Mouse (Mus musculus) cerebellum, adult 2 months (tissue): ENCODE results near the gene Nr2c1.

Experiments used
- CTCF ChIP-seq: fragments of 200-500 bp; IDR thresholded peaks from 2 replicates; pipeline ENCODE4 v1.5.1; 2011; ENCODE audit warnings: low read depth, mild to moderate bottlenecking, control low read depth, low read length, moderate library complexity, borderline replicate concordance; ENCODE audit not compliant: insufficient read depth
- POLR2A ChIP-seq: fragments of 200-500 bp; IDR thresholded peaks from 2 replicates; pipeline ENCODE4 v1.6.1; 2011; ENCODE audit warnings: low read length, control low read depth, borderline replicate concordance; ENCODE audit not compliant: insufficient read depth

DNA sequence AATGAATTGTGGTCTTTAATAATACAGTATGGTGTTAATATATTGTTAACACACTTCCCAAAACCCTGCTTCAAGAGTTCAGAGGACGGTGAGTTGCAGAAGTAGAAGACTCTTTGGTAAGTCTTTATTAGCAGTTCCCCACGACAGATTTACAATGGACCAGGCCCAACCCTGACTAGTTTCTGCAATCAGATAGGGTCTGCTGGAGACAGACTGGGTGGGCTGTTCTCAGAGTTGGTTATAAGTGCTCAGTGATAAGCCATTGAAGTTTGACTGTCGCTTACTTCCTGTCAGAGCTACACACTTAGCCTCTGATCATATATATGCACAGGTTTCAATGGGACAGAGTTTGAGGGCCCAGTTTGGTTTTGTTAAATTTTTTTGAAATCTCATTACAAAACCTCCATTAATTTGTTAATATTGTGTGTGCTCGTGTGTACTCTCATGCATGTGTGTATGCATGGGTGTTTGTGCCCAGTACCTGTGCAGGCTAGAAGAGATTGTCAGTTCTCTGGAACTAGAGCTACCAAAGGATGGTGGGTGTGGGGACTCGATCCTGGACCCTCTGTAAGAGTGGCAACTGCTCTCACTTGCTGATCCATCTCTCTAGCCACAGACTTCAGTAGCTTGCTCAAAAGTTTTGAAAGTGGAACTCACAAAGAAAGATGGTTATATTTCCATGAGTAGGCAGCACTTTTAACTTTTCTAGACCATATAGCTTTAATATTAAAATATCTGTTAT is 16.5 kb downstream of the Nr2c1 start:
- TF ChIP-seq POLR2A (no peak), CTCF (no peak)
